Mouse (Mus musculus) neural tube, embryonic 12.5 days (tissue): ENCODE measurements around the gene Thbd. TPM values are rescaled to one million over a fixed set of nuclear protein-coding genes. Genes with fewer than 3 reads are reported as not detected.

Source experiments
- ATAC-seq: fragments of 200-750 bp; cut with Nextera tagmentation; 2 replicates; pipeline ENCODE4 v1.8.0; 2017; ENCODE audit warnings: low read depth, mild to moderate bottlenecking, moderate TSS enrichment, moderate library complexity; ENCODE audit not compliant: low FRiP score
- H3K27ac ChIP-seq: fragments of 300-500 bp; sonication (generic); 2 replicates; pipeline ENCODE4 v1.5.1; 2016
- H3K27me3 ChIP-seq: fragments of 300-500 bp; sonication (generic); replicated peaks from 2 replicates; pipeline ENCODE4 v1.6.1; 2016; ENCODE audit warnings: mild to moderate bottlenecking
- H3K36me3 ChIP-seq: fragments of 300-500 bp; sonication (generic); 2 replicates; pipeline ENCODE4 v1.6.1; 2016; ENCODE audit warnings: mild to moderate bottlenecking
- H3K4me1 ChIP-seq: fragments of 300-500 bp; sonication (generic); 2 replicates; pipeline ENCODE4 v1.6.1; 2016
- H3K4me2 ChIP-seq: fragments of 300-500 bp; sonication (generic); replicated peaks from 2 replicates; pipeline ENCODE4 v1.6.1; 2016; ENCODE audit warnings: mild to moderate bottlenecking
- H3K4me3 ChIP-seq: fragments of 300-500 bp; sonication (generic); 2 replicates; pipeline ENCODE4 v1.5.1; 2016
- H3K9ac ChIP-seq: fragments of 300-500 bp; sonication (generic); 2 replicates; pipeline ENCODE4 v1.6.1; 2016; ENCODE audit warnings: mild to moderate bottlenecking
- H3K9me3 ChIP-seq: fragments of 300-500 bp; sonication (generic); 2 replicates; pipeline ENCODE4 v1.6.1; 2016; ENCODE audit warnings: mild to moderate bottlenecking
- WGBS: fragments of 180-500 bp; shearing (Covaris S2); methylation state at CpG from one replicate; pipeline ENCODE4 v1.1.7; 2016; 5-methylcytosine and 5-hydroxymethylcytosine counted together
- polyA plus RNA-seq: library from polyadenylated mRNA; unstranded; fragments of >200 nt; fragmentation: Nextera tagmentation; extraction: Ambion mirVana; gene quantifications from 2 replicates; pipeline ENCODE4 v1.2.1, GENCODE M21; 2016

Thbd gene
- polyA plus RNA-seq, 1 experiment from 2014 or later = 8.0 TPM

DNA sequence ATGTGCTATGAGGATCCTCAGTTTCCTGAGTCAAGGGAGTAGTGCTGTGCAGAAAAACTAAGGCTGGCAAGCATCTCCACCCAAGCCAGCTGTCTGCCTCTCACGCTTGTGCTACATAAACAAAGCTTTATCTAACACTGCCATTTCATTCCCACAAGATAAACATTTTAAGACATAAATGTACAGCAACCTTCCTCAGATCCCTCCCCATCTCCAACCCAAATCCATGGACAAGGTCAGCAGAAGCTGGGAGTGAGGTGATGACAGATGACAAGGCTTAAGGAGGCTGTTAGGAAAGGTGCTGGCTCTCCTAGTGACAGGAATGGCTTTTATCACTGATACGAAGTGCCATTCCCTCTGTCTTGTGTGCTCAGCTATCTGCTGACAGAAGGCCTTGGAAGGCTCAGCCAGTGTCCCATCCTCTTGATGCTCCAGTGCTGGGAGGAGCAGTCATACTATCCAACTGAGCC is 34.4 kb downstream of the Thbd start:
- Histone ChIP-seq H3K4me3 (no peak overlapping the region), H3K4me1 (no peaks in the 10 kb centered on the region), H3K27me3 (no peaks in the 10 kb centered on the region), H3K9me3 (no peaks in the 10 kb centered on the region), H3K9ac (no peak overlapping the region), H3K4me2 (no peak overlapping the region), H3K27ac (no peak overlapping the region), H3K36me3 (no peaks in the 10 kb centered on the region)
- 80% methylated on average over 2 of the region's 2 CpGs for WGBS
- ATAC-seq = no peak

DNA sequence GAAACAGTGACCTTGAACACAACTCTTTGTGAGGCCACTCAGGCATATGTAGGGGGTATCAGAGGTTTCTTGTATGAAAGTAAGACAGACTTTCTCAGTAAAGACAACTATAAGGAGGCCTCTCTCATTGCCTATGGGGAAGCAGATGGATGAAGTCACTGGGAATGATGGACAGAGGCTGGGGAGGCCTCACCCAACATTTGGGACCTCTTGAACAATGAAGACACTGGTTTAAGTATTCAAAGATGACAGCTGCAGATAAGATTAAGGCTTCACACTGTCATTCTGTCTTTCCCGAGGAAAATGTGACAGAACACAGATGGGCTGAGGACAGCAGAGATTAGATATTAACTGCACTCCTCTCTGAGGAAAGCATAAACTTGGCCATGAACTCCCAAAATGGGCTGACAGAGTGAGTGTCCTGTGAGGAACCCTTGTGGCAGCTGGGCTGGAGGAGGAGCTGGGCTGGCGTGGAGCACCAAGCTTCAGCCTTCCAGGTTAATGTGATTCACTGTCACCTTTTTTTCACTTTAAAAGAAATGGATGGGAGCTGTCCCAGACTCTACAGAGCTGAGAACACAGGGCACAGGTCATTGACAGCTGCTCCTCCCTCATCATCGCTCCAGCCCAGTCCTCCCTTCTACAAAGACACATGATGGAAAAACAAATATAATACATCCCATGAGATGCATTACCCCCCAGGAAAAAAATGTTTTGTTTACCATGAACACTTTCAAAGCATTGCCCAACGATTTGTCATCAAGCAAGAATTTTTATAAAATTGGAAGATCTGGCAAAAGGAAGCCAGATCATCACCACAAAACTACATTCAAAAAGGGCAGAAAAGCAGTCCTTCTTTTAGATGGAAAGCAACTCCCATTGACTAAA is 36.0 kb downstream of the Thbd start:
- Histone ChIP-seq H3K27ac (no peak overlapping the region), H3K4me3 (no peak overlapping the region), H3K27me3 (no peaks in the 10 kb centered on the region), H3K9ac (no peak overlapping the region), H3K4me2 (no peak overlapping the region), H3K9me3 (no peaks in the 10 kb centered on the region), H3K4me1 (no peaks in the 10 kb centered on the region), H3K36me3 (no peaks in the 10 kb centered on the region)
- 85% methylated on average over 4 of the region's 4 CpGs for WGBS
- ATAC-seq = no peak

DNA sequence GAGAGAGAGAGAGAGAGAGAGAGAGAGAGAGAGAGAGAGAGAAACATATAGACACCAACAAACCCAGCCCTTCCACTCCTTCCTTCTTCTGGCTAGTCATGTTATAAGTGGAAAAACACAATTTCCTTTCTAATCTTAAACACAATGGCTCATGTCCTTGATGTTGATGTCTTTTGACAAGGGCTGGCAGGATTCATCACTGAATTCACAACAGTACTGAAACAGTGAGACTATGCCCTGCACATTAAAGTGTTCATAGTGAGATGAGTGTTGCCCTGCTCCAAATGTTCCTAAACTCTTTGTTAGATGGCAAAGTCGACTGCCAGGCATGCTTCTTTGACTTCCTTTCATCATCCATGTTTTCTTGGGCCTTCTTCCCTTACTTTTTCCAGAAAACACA is 42.8 kb downstream of the Thbd start:
- H3K36me3 ChIP-seq = no peaks in the 10 kb centered on the region
- no peaks in the 10 kb centered on the region for H3K27me3 ChIP-seq
- H3K4me3 ChIP-seq = no peak overlapping the region
- no peaks in the 10 kb centered on the region for H3K9me3 ChIP-seq
- H3K9ac ChIP-seq = no peak overlapping the region
- WGBS = 83% methylated on average over 1 of the region's 1 CpGs
- no peak overlapping the region for H3K27ac ChIP-seq
- H3K4me1 ChIP-seq = no peaks in the 10 kb centered on the region
- no peak overlapping the region for H3K4me2 ChIP-seq
- ATAC-seq = no peak

DNA sequence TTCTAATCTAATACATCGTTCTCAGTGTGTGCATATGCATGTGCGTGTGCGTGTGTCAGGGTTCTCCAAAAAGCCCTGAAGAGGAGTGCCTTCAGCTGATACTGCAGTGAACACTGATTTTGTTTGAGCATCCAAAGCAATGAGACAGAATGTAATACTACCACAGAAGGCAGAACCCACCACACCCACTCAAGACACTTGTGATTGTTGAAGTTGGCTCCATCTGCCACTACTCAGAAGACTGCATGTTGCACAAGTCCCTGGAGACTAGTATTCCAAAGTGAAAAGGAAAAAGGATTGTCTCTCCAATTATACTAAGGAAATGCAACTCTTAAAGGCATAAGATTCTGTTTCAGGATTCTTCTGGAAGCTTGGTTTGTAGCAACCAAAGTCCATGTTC is 43.5 kb downstream of the Thbd start:
- H3K4me3 ChIP-seq = no peak overlapping the region
- no peaks in the 10 kb centered on the region for H3K9me3 ChIP-seq
- H3K4me1 ChIP-seq = no peaks in the 10 kb centered on the region
- 96% methylated on average over 3 of the region's 3 CpGs for WGBS
- H3K27ac ChIP-seq = no peak overlapping the region
- H3K4me2 ChIP-seq = no peak overlapping the region
- no peak for ATAC-seq
- H3K36me3 ChIP-seq = no peaks in the 10 kb centered on the region
- H3K27me3 ChIP-seq = no peaks in the 10 kb centered on the region
- no peak overlapping the region for H3K9ac ChIP-seq

DNA sequence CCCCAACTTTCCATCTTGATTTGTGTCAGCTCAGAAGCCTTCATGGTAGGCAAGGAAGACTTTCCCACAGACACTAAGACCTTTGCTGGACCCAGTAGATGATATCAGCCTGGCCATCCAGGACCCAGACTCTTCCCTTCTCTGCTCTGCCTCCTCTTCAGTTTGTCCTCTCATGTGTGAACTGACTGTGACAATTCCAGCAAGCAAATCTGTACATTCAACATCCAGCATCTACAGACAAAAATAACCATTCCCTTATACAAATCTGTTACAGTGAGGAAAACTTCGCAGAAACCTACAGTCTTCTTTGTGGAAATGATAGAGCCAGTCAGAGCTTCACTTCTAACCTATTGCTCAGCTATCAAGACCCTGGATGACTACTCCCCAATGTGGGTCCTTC is 50.8 kb downstream of the Thbd start:
- Histone ChIP-seq H3K36me3 (no peaks in the 10 kb centered on the region), H3K9me3 (no peaks in the 10 kb centered on the region), H3K4me2 (no peak overlapping the region), H3K4me3 (no peak overlapping the region), H3K4me1 (no peaks in the 10 kb centered on the region), H3K9ac (no peak overlapping the region), H3K27me3 (no peaks in the 10 kb centered on the region), H3K27ac (no peak overlapping the region)
- WGBS = 83% methylated on average over 1 of the region's 1 CpGs
- ATAC-seq = no peak

Other genes with a start within 250 kb of the Thbd start
- gene Sstr4, start 12.8 kb downstream of the Thbd start, polyA plus RNA-seq = 0.64 and 1.0 TPM in 2 replicates
- 7.3 and 8.0 TPM in 2 replicates for gene Cd93, start 35.4 kb upstream of the Thbd start, polyA plus RNA-seq